In the genomic region with DNA sequence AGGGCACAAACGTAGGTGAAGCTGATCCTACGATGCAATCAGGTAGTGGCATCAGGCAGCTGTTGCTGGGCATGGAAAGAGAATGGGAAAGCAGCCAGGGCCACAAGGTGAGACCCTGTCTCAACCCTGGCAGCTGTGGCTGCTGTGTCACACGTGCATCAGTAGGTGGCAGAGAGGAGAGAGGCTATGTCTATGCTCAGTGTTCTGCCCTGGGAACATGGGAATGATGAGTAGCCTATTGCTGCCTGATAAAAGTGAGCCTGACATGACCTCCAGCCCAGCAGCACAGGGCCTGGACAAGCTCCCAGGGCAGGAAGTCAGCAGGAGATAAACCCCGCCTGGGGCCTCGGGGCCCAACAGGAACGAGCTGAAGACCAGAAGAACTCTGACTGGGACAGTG, we compare ENCODE assay signal across 12 mouse cellular contexts. TPM values are rescaled to one million over a fixed set of nuclear protein-coding genes. Genes with fewer than 3 reads are reported as not detected.
DNase-seq lines count a peak whose midpoint lies in the region; ATAC-seq and TF ChIP-seq lines count a peak whose summit lies in the region.
"Had no signal": no experiment of that assay in that cellular context is flagged by ENCODE, and none has a peak within 500 bp of the region (broad histone marks: within the 10 kb centered on the region; RNA-seq: fewer than 3 reads in every experiment).

No protein-coding gene starts in this region.

- no peak overlapping the region for H3K4me3 ChIP-seq in lung, postnatal 0 days (ENCODE audit: low read depth, low read length)
- H3K4me3 ChIP-seq: limb, embryonic 12.5 days; midbrain, embryonic 12.5 days had no signal

- DNase-seq in adrenal gland, adult 2 months: peak; percentile 33
- DNase-seq in adrenal gland, postnatal 4 days (ENCODE audit: low spot score in 2 of 2): no peak
- no peak for DNase-seq in lung, postnatal 0 days (ENCODE audit: low spot score)
- no peak for DNase-seq in lung, postnatal 14 days
- DNase-seq in heart, postnatal 14 days: peak; percentile 39 to 54
- no peak for DNase-seq in lung, postnatal 4 days
- no peak for DNase-seq in thymus, adult 18-20 months
- DNase-seq: cerebellum, postnatal 25 days; thymus, adult 2 months had no signal

- intact Hi-C loops in heart, postnatal 14 days (cut with DNase I): no loop called here

- no peaks in the 10 kb centered on the region for H3K9me3 ChIP-seq in lung, postnatal 0 days (ENCODE audit: low read length)
- H3K9me3 ChIP-seq: limb, embryonic 12.5 days; midbrain, embryonic 12.5 days had no signal

- no peaks in the 10 kb centered on the region for H3K4me1 ChIP-seq in lung, postnatal 0 days (ENCODE audit: insufficient read depth, low read depth, low read length)
- H3K4me1 ChIP-seq: limb, embryonic 12.5 days had no signal

- no peak overlapping the region for H3K4me2 ChIP-seq in lung, postnatal 0 days (replicated peaks; ENCODE audit: low read depth, low read length)
- H3K4me2 ChIP-seq: limb, embryonic 12.5 days; midbrain, embryonic 12.5 days had no signal

- 54% methylated on average over 6 of the region's 6 CpGs for WGBS in lung, postnatal 0 days

- no peak overlapping the region for H3K9ac ChIP-seq in lung, postnatal 0 days (replicated peaks; ENCODE audit: low read depth)
- H3K9ac ChIP-seq: limb, embryonic 12.5 days; midbrain, embryonic 12.5 days had no signal

- no peak overlapping the region for H3K27ac ChIP-seq in lung, postnatal 0 days (ENCODE audit: low read length)
- H3K27ac ChIP-seq: limb, embryonic 12.5 days; midbrain, embryonic 12.5 days had no signal

- TF ChIP-seq EP300 in lung, postnatal 0 days (IDR thresholded peaks at IDR 0.05): no peak

- TF ChIP-seq CTCF in lung, postnatal 0 days (IDR thresholded peaks at IDR 0.05): peak; percentile 21; the same call in 1 of the 2 replicates

- ATAC-seq in lung, postnatal 0 days: no peak
- ATAC-seq in megakaryocyte-erythroid progenitor cell, adult 5-6 weeks (replicated peaks; ENCODE audit: low FRiP score, low TSS enrichment, poor library complexity, severe bottlenecking): peak; percentile 58

- no peaks in the 10 kb centered on the region for H3K36me3 ChIP-seq in lung, postnatal 0 days (ENCODE audit: insufficient read depth, low read length)
- H3K36me3 ChIP-seq: limb, embryonic 12.5 days; midbrain, embryonic 12.5 days had no signal

- no peaks in the 10 kb centered on the region for H3K27me3 ChIP-seq in lung, postnatal 0 days (replicated peaks; ENCODE audit: insufficient read depth, low read length)
- H3K27me3 ChIP-seq: limb, embryonic 12.5 days had no signal

RNA-seq across cellular contexts. Expression of a gene that starts 23.0 kb away (rescaled TPM):
- 10 to 100 TPM; 10.3 to 12.2 TPM for total RNA-seq in adrenal gland, adult 2 months (2021)
- polyA plus RNA-seq in adrenal gland, adult 2 months (2012; rRNA removed): 9.7 and 10.8 TPM in 2 replicates
- 1 to 10 TPM; 6.6 to 9.9 TPM for total RNA-seq in adrenal gland, postnatal 4 days (2021)
- 1.3 and 1.6 TPM in 2 replicates for polyA plus RNA-seq in lung, postnatal 0 days (2015; fragmentation: Nextera tagmentation; extraction: Ambion mirVana)
- 1 to 10 TPM; 6.5 to 8.2 TPM for total RNA-seq in heart, postnatal 14 days (2021)
- total RNA-seq in megakaryocyte-erythroid progenitor cell, adult 5-6 weeks (2014; fragmentation: Nextera tagmentation): 10.3 and 10.4 TPM in 2 replicates
- total RNA-seq in megakaryocyte-erythroid progenitor cell, adult 5-6 weeks (2017): 5.7 and 7.1 TPM in 2 replicates

Comparison
In these comparisons a context has a peak if more than half of its experiments do, and no peak if none do; other contexts are left out.
1. DNase-seq: peak in adrenal gland, adult 2 months (single experiment) and heart, postnatal 14 days (2 of 2); none in adrenal gland, postnatal 4 days (0 of 2), lung, postnatal 0 days (single experiment), lung, postnatal 14 days (single experiment), lung, postnatal 4 days (0 of 2) and thymus, adult 18-20 months (0 of 2).